Mouse (Mus musculus): ENCODE measurements around the gene Plekhg2. TPM values are rescaled to one million over a fixed set of nuclear protein-coding genes. Genes with fewer than 3 reads are reported as not detected.

The Plekhg2 gene
- total RNA-seq, 1 experiment from 2014 or later: 27.0 TPM

GRCm38 (mm10) chr7:28334534-28334933 is 37.9 kb downstream of the Plekhg2 start:
- no peak for DNase-seq

DNA sequence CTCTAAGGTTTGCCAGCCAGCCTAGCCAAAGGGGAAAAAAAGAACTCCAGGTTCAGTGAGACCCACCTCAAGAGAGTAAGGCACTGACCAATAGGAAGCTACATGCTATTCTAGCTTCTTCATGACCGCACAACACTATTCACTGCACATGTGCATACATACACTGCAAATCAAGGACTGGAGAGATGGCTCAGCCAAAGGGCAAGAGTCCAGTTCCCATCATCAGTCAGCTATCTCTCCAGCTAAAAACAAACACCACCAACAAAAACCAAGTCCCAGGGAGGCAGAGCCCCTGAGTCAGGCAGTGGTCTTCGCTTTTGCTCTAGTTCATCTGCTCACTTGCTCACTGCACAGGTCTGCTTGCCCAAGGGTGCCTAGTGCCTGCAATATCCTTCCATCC is 44.1 kb downstream of the Plekhg2 start:
- no peak for DNase-seq

DNA sequence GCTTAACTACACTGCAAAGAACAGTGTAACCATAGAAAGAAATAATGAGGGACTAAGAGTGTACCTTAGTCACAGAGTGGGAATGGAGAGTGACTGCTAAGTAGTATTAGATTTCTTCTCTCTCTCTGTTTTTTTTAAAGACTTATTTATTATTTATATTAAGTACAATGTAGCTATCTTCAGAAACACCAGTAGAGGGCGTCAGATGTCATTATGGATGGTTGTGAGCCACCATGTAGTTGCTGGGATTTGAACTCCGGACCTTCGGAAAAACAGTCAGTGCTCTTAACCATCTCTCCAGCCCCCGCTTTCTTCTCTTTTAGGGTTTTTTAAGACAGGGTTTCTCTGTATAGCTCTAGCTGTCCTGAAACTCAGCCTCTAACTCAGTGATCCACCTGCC is 45.9 kb downstream of the Plekhg2 start:
- no peak for DNase-seq

DNA sequence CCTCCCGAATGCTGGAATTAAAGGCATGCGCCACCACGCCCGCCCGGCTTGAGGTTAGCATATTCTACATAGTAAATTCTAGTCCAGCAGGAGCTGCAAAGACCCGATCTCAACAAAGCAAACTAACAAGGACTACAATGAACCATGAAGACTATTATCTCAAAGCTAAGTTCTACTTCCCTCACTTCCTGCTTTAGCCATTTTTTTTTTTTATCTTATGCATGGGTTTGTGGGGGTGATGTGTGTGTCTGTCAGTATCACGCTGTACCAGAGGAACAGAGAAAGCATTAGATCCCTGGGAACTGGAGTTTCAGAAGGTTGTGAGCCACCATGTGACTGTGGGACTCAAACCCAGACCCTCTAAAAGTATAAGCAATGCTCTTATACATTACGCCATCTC is 47.1 kb downstream of the Plekhg2 start:
- no peak for DNase-seq

DNA sequence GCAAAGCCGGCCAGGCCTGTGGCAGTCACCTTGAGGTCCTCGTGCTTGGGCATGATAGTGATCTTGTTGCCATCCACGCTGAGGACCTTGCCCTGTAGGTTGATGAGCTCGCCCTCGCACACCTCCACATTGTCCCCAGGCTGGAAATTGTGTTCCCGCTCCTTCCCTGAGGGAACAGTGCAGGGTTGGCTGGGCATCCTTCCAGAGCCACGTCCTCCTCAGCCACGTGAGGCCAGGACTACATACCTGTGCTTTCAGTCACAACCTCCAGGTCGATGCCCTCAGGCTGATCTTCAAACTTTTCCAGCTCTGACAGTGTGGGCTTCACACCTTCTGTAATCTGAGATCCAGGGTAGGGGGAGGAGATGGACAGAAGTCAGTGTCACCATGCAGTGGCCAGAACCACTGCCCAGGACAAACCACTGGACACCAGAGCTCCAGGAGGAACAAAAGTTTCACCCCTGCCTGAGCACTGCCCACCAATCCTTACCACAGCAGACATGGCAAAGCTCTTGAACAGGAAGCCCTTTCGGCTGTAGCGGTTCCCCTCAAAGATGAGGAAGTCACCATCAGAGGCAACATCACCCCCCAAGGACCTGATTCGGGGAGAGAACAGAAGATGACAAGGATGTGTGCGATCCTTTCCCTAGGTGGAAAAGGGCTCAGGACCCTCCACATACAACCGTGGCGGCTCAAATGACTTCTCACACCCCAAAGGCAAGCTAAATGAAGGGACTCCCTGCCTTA is 50.3 kb downstream of the Plekhg2 start:
- DNase-seq: no peak

DNA sequence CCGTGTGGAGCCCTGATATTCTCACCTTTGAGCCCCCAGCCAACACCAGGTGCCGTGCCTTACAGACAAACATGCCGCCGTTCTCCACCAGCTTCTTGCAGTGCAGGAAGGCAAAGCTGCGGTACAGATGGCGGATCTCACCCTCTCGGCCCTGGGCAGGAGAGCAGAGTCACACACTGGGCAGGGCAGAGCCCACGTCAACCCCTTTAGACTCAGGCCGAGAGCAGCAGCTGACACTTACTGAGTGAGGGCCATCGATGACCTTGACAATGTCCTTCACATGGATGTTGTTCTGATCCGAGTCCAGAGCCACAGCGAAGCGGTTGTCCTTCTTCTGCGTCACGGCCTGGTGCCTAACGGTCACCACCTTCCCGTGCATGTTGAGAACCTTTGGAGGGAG is 53.7 kb downstream of the Plekhg2 start:
- peak; percentile 43 for DNase-seq

GRCm38 (mm10) chr7:28318036-28318435 is 54.4 kb downstream of the Plekhg2 start:
- DNase-seq: no peak

GRCm38 (mm10) chr7:28311926-28312543 is 60.4 kb downstream of the Plekhg2 start, which contains the start of gene Timm50:
TSS of gene Timm50 (minus strand) at chr7:28312072.
- DNase-seq: peak; percentile 97

- DNase-seq: no peak
Observed at GRCm38 (mm10) chr7:28311151-28311925, 61.1 kb downstream of the Plekhg2 start.

DNA sequence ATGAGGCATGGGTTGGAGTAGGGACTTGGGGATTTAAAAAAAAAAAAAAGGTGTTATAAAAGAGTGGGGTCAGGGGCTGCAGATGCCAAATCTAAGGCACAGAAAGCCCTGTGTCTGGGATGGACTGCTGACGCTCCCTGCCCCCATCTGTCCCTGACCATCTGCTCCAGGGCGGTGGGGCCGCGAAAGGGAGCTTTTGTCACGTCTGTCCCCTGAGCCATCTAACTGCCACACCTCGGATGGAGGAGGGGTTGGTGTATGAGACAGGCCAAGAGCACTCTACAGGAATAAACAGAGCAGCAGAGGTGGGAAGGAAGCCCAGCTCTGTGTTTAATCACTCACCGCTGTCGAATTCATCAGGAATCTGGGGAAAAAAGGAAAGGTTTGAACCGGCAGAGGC is 62.7 kb downstream of the Plekhg2 start:
- DNase-seq: no peak

Other genes with a start within 250 kb of the Plekhg2 start
- not detected in 2 replicates for gene 9530053A07Rik, start 243.1 kb downstream of the Plekhg2 start, total RNA-seq (2021)
- 91.9 and 107 TPM in 2 replicates for gene Fbl, start 202.9 kb downstream of the Plekhg2 start, total RNA-seq (2021)
- 42.3 and 46.2 TPM in 2 replicates for gene Dyrk1b, start 193.1 kb downstream of the Plekhg2 start, total RNA-seq (2021)
- 22.5 and 26.6 TPM in 2 replicates for gene Eid2, start 104.7 kb downstream of the Plekhg2 start, total RNA-seq (2021)
- 19.2 and 21.1 TPM in 2 replicates for gene Eid2b, start 94.9 kb downstream of the Plekhg2 start, total RNA-seq (2021)
- not detected in 2 replicates for gene Selenov, start 81.4 kb downstream of the Plekhg2 start, total RNA-seq (2021)
- gene Dll3, start 70.4 kb downstream of the Plekhg2 start, total RNA-seq (2021): not detected in 2 replicates
- 72.0 and 81.3 TPM in 2 replicates for gene Timm50, start 60.5 kb downstream of the Plekhg2 start, total RNA-seq (2021)
- gene Supt5, start 33.9 kb downstream of the Plekhg2 start, total RNA-seq (2021): 136 and 164 TPM in 2 replicates
- gene Rps16, start 21.9 kb downstream of the Plekhg2 start, total RNA-seq (2021): 820 and 1,029 TPM in 2 replicates
- gene Zfp36, start 7.7 kb upstream of the Plekhg2 start, total RNA-seq (2021): 14.8 and 16.1 TPM in 2 replicates
- gene Med29, start 20.1 kb upstream of the Plekhg2 start, total RNA-seq (2021): 31.3 and 34.4 TPM in 2 replicates
- 80.7 and 92.7 TPM in 2 replicates for gene Paf1, start 20.4 kb upstream of the Plekhg2 start, total RNA-seq (2021)
- gene Gmfg, start 64.8 kb upstream of the Plekhg2 start, total RNA-seq (2021): 7.2 and 11.2 TPM in 2 replicates
- 15.9 and 17.4 TPM in 2 replicates for gene Lrfn1, start 79.4 kb upstream of the Plekhg2 start, total RNA-seq (2021)
- gene Ifnl2, start 137.9 kb upstream of the Plekhg2 start, total RNA-seq (2021): not detected in 2 replicates
- gene Ifnl3, start 150.2 kb upstream of the Plekhg2 start, total RNA-seq (2021): not detected in 2 replicates
- gene Sycn, start 168.3 kb upstream of the Plekhg2 start, total RNA-seq (2021): not detected in 2 replicates
- not detected in 2 replicates for gene Nccrp1, start 174.7 kb upstream of the Plekhg2 start, total RNA-seq (2021)
- gene Samd4b, start 225.5 kb upstream of the Plekhg2 start, total RNA-seq (2021): 66.6 and 69.4 TPM in 2 replicates
- 32.0 and 35.2 TPM in 2 replicates for gene Pak4, start 225.6 kb upstream of the Plekhg2 start, total RNA-seq (2021)

Data from adrenal gland, postnatal 25 days (tissue).